Mouse (Mus musculus) E14TG2a.4 (cell line): ENCODE measurements around the gene Cyp4f37.

ENCODE experiments used
- CTCF ChIP-seq: conservative IDR thresholded peaks from 2 replicates; pipeline ENCODE4 v1.5.1; 2014; ENCODE audit warnings: low read length
- POU5F1 ChIP-seq: IDR thresholded peaks from 2 replicates; pipeline ENCODE4 v1.6.1; 2014; ENCODE audit warnings: low read length, borderline replicate concordance

DNA sequence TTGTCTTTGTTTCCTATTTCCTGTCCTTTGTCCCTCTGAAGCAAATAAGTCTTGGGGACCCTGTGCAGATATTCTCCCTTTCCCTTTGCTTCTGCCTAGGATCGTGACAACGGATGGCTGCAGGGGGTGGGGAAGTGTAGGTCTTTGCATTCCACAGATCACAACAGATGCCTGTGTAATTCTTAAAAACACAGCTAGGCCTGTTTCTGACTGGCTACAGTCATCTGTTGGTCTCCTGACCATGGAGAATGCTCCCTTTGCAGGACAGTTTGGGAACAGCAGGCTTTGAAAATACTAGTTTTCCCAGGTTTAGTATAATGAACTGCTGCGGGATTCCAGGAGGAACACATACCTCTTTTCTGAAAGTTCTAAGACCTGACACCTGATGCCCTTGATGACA lies 15.2 kb downstream of the Cyp4f37 start:
- TF ChIP-seq CTCF = no peak; the same call in 1 of the 2 replicates
- no peak for TF ChIP-seq POU5F1
